ENCODE assay signal across 12 mouse cellular contexts in the genomic region with DNA sequence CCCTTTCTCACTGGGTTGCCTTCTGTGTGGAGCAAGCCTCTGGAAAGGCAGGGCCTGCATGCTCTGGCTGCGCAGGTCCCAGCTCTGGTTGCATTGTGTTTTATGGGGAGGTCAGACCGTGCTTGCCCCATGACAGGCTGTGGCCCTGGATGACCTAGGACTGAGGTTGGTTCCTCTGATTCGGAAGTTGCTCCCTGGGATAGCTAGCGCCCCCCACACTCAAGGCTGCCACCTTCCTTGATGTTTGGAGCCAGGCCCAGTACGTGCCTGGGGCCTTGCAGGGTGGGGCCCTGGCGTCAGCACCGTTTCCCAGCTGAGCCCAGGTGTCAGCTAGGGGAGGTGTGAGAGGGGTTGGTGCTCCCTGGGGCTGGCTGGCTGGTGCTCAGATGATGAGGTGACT. TPM values are rescaled to one million over a fixed set of nuclear protein-coding genes. Genes with fewer than 3 reads are reported as not detected.
DNase-seq lines count a peak whose midpoint lies in the region; ATAC-seq lines count a peak whose summit lies in the region.
"Had no signal": no experiment of that assay in that cellular context is flagged by ENCODE, and none has a peak within 500 bp of the region (broad histone marks: within the 10 kb centered on the region; RNA-seq: fewer than 3 reads in every experiment).

No protein-coding gene starts in this region.

- no peak for ATAC-seq in hindbrain, embryonic 14.5 days (ENCODE audit: low FRiP score)
- ATAC-seq in hindbrain, embryonic 12.5 days (ENCODE audit: low FRiP score), result no peak
- ATAC-seq in embryonic facial prominence, embryonic 15.5 days (ENCODE audit: insufficient number of reproducible peaks, low FRiP score, low TSS enrichment, low read depth), result no peak
- ATAC-seq in forebrain, embryonic 14.5 days, result no peak
- ATAC-seq in midbrain, embryonic 11.5 days (ENCODE audit: low FRiP score), result no peak
- ATAC-seq in activated CD4-positive, CD25-positive, alpha-beta regulatory T cell, adult 4 months, result no peak
- ATAC-seq in liver, embryonic 11.5 days (replicated peaks; ENCODE audit: low FRiP score), result no peak
- ATAC-seq in inflammation-experienced regulatory T-cells, adult 6 months, result no peak

- no peak for DNase-seq in hindbrain, embryonic 14.5 days (ENCODE audit: low spot score)
- DNase-seq in forebrain, embryonic 14.5 days (ENCODE audit: low spot score), result no peak
- no peak for DNase-seq in midbrain, embryonic 11.5 days (ENCODE audit: low spot score, missing footprints)
- DNase-seq in liver, embryonic 11.5 days (ENCODE audit: low spot score), result no peak
- DNase-seq: cerebellum, postnatal 10 days; gastrocnemius, postnatal 25 days had no signal

- 60% methylated on average over 7 of the region's 7 CpGs for whole genome bisulfite sequencing in hindbrain, embryonic 14.5 days
- WGBS in hindbrain, embryonic 12.5 days, result 52% methylated on average over 7 of the region's 7 CpGs
- 44% methylated on average over 7 of the region's 7 CpGs for whole genome bisulfite sequencing in embryonic facial prominence, embryonic 15.5 days
- WGBS in forebrain, embryonic 14.5 days, result 59% methylated on average over 7 of the region's 7 CpGs
- 76% methylated on average over 7 of the region's 7 CpGs for WGBS in midbrain, embryonic 11.5 days
- 60% methylated on average over 7 of the region's 7 CpGs for WGBS in liver, embryonic 11.5 days

- H3K27me3 ChIP-seq in hindbrain, embryonic 14.5 days (ENCODE audit: control insufficient read depth, insufficient read depth, low read length), result peaks cover 38% of the 10 kb centered on the region
- peaks cover 63% of the 10 kb centered on the region for H3K27me3 ChIP-seq in hindbrain, embryonic 12.5 days
- peaks cover 1% of the 10 kb centered on the region for H3K27me3 ChIP-seq in embryonic facial prominence, embryonic 15.5 days
- H3K27me3 ChIP-seq in forebrain, embryonic 14.5 days (replicated peaks; ENCODE audit: control insufficient read depth, insufficient read depth, low read length), result no peaks in the 10 kb centered on the region
- H3K27me3 ChIP-seq in midbrain, embryonic 11.5 days (ENCODE audit: control insufficient read depth, insufficient read depth, low read length), result peaks cover 19% of the 10 kb centered on the region
- H3K27me3 ChIP-seq in liver, embryonic 11.5 days (replicated peaks; ENCODE audit: control insufficient read depth, insufficient read depth, low read length), result peaks cover 34% of the 10 kb centered on the region

- H3K4me1 ChIP-seq in hindbrain, embryonic 14.5 days (replicated peaks; ENCODE audit: control insufficient read depth, insufficient read depth, low read length), result peaks cover 36% of the 10 kb centered on the region
- H3K4me1 ChIP-seq in hindbrain, embryonic 12.5 days, result peaks cover 77% of the 10 kb centered on the region
- H3K4me1 ChIP-seq in embryonic facial prominence, embryonic 15.5 days, result peaks cover 95% of the 10 kb centered on the region
- H3K4me1 ChIP-seq in forebrain, embryonic 14.5 days (ENCODE audit: control insufficient read depth, insufficient read depth, low read length), result peaks cover 57% of the 10 kb centered on the region
- H3K4me1 ChIP-seq in midbrain, embryonic 11.5 days (ENCODE audit: control insufficient read depth, insufficient read depth, low read length), result peaks cover 36% of the 10 kb centered on the region
- H3K4me1 ChIP-seq in liver, embryonic 11.5 days (replicated peaks; ENCODE audit: control insufficient read depth, insufficient read depth, low read length), result peaks cover 18% of the 10 kb centered on the region

- H3K4me2 ChIP-seq in hindbrain, embryonic 14.5 days (replicated peaks), result peak overlapping the region; percentile 25
- H3K4me2 ChIP-seq in hindbrain, embryonic 12.5 days (replicated peaks), result no peak overlapping the region
- H3K4me2 ChIP-seq in embryonic facial prominence, embryonic 15.5 days (replicated peaks), result peak overlapping the region; percentile 15; the same call in 1 of the 2 replicates
- H3K4me2 ChIP-seq in forebrain, embryonic 14.5 days (ENCODE audit: low read length), result peak overlapping the region; percentile 93
- peak overlapping the region; percentile 15; the same call in 1 of the 2 replicates for H3K4me2 ChIP-seq in midbrain, embryonic 11.5 days
- H3K4me2 ChIP-seq in liver, embryonic 11.5 days, result no peak overlapping the region
- H3K4me2 ChIP-seq: liver, embryonic 15.5 days had no signal

- no peaks in the 10 kb centered on the region for H3K9me3 ChIP-seq in hindbrain, embryonic 14.5 days (ENCODE audit: control insufficient read depth, low read length)
- no peaks in the 10 kb centered on the region for H3K9me3 ChIP-seq in hindbrain, embryonic 12.5 days (replicated peaks)
- no peaks in the 10 kb centered on the region for H3K9me3 ChIP-seq in embryonic facial prominence, embryonic 15.5 days (replicated peaks)
- no peaks in the 10 kb centered on the region for H3K9me3 ChIP-seq in forebrain, embryonic 14.5 days (replicated peaks; ENCODE audit: control insufficient read depth, low read length)
- no peaks in the 10 kb centered on the region for H3K9me3 ChIP-seq in midbrain, embryonic 11.5 days (ENCODE audit: control insufficient read depth, low read length)
- no peaks in the 10 kb centered on the region for H3K9me3 ChIP-seq in liver, embryonic 11.5 days (ENCODE audit: control insufficient read depth, low read length)
- H3K9me3 ChIP-seq: liver, embryonic 15.5 days had no signal

- no peaks in the 10 kb centered on the region for H3K36me3 ChIP-seq in hindbrain, embryonic 14.5 days (replicated peaks; ENCODE audit: control insufficient read depth, insufficient read depth)
- no peaks in the 10 kb centered on the region for H3K36me3 ChIP-seq in hindbrain, embryonic 12.5 days
- H3K36me3 ChIP-seq in embryonic facial prominence, embryonic 15.5 days, result no peaks in the 10 kb centered on the region
- peaks cover 24% of the 10 kb centered on the region for H3K36me3 ChIP-seq in forebrain, embryonic 14.5 days (ENCODE audit: control insufficient read depth, insufficient read depth, low read length)
- H3K36me3 ChIP-seq in midbrain, embryonic 11.5 days (ENCODE audit: control insufficient read depth, insufficient read depth, low read length), result no peaks in the 10 kb centered on the region
- no peaks in the 10 kb centered on the region for H3K36me3 ChIP-seq in liver, embryonic 11.5 days (ENCODE audit: control insufficient read depth, insufficient read depth, low read length)
- H3K36me3 ChIP-seq: liver, embryonic 15.5 days had no signal

- H3K4me3 ChIP-seq in hindbrain, embryonic 14.5 days (replicated peaks; ENCODE audit: low read length), result no peak overlapping the region
- H3K4me3 ChIP-seq in hindbrain, embryonic 12.5 days, result no peak overlapping the region
- no peak overlapping the region for H3K4me3 ChIP-seq in embryonic facial prominence, embryonic 15.5 days (replicated peaks)
- no peak overlapping the region for H3K4me3 ChIP-seq in forebrain, embryonic 14.5 days (ENCODE audit: low read depth, low read length)
- H3K4me3 ChIP-seq in midbrain, embryonic 11.5 days (ENCODE audit: low read depth, low read length), result no peak overlapping the region
- no peak overlapping the region for H3K4me3 ChIP-seq in liver, embryonic 11.5 days (ENCODE audit: low read depth, low read length)
- H3K4me3 ChIP-seq: liver, embryonic 15.5 days had no signal

- H3K27ac ChIP-seq in hindbrain, embryonic 14.5 days, result no peak overlapping the region
- H3K27ac ChIP-seq in hindbrain, embryonic 12.5 days, result no peak overlapping the region
- H3K27ac ChIP-seq in embryonic facial prominence, embryonic 15.5 days (replicated peaks), result peak overlapping the region; percentile 39; the same call in 1 of the 2 replicates
- H3K27ac ChIP-seq in forebrain, embryonic 14.5 days (ENCODE audit: low read depth, low read length), result no peak overlapping the region
- no peak overlapping the region for H3K27ac ChIP-seq in midbrain, embryonic 11.5 days (ENCODE audit: low read depth, low read length)
- H3K27ac ChIP-seq in liver, embryonic 11.5 days (ENCODE audit: low read depth, low read length), result no peak overlapping the region
- H3K27ac ChIP-seq: kidney, postnatal 0 days; liver, embryonic 15.5 days had no signal

- H3K9ac ChIP-seq in hindbrain, embryonic 14.5 days, result no peak overlapping the region
- no peak overlapping the region for H3K9ac ChIP-seq in hindbrain, embryonic 12.5 days
- H3K9ac ChIP-seq in embryonic facial prominence, embryonic 15.5 days, result no peak overlapping the region
- peak overlapping the region; percentile 40; the same call in 1 of the 2 replicates for H3K9ac ChIP-seq in forebrain, embryonic 14.5 days (ENCODE audit: low read length)
- H3K9ac ChIP-seq in midbrain, embryonic 11.5 days (ENCODE audit: low read length), result no peak overlapping the region
- H3K9ac ChIP-seq in liver, embryonic 11.5 days (ENCODE audit: low read depth, low read length), result no peak overlapping the region
- H3K9ac ChIP-seq: liver, embryonic 15.5 days had no signal

RNA-seq across cellular contexts. Expression of gene Kif26a, which starts 4.0 kb away (rescaled TPM):
- polyA plus RNA-seq in hindbrain, embryonic 14.5 days (2014; fragmentation: Nextera tagmentation; extraction: Ambion mirVana), result 3.1 and 3.4 TPM in 2 replicates
- 5.0 and 5.1 TPM in 2 replicates for polyA plus RNA-seq in hindbrain, embryonic 12.5 days (2016; fragmentation: Nextera tagmentation; extraction: Ambion mirVana)
- 7.9 and 9.5 TPM in 2 replicates for polyA plus RNA-seq in embryonic facial prominence, embryonic 15.5 days (2015; fragmentation: Nextera tagmentation; extraction: Ambion mirVana)
- polyA plus RNA-seq in forebrain, embryonic 14.5 days (2014; fragmentation: Nextera tagmentation; extraction: Ambion mirVana), result 11.5 and 12.3 TPM in 2 replicates
- polyA plus RNA-seq in midbrain, embryonic 11.5 days (2014; fragmentation: Nextera tagmentation; extraction: Ambion mirVana), result 2.6 and 3.5 TPM in 2 replicates
- polyA plus RNA-seq in activated CD4-positive, CD25-positive, alpha-beta regulatory T cell, adult 4 months (2017; shearing (Covaris generic)), result not detected
- 0.52 and 0.59 TPM in 2 replicates for polyA plus RNA-seq in liver, embryonic 11.5 days (2014; fragmentation: Nextera tagmentation; extraction: Ambion mirVana)
- not detected for polyA plus RNA-seq in inflammation-experienced regulatory T-cells, adult 6 months (2017; shearing (Covaris generic))

RNA-seq across cellular contexts. Expression of gene Aspg, which starts 43.5 kb away (rescaled TPM):
- 0.29 and 0.46 TPM in 2 replicates for polyA plus RNA-seq in hindbrain, embryonic 14.5 days (2014; fragmentation: Nextera tagmentation; extraction: Ambion mirVana)
- 0.66 and 1.2 TPM in 2 replicates for polyA plus RNA-seq in hindbrain, embryonic 12.5 days (2016; fragmentation: Nextera tagmentation; extraction: Ambion mirVana)
- polyA plus RNA-seq in embryonic facial prominence, embryonic 15.5 days (2015; fragmentation: Nextera tagmentation; extraction: Ambion mirVana), result 4.8 and 6.2 TPM in 2 replicates
- polyA plus RNA-seq in forebrain, embryonic 14.5 days (2014; fragmentation: Nextera tagmentation; extraction: Ambion mirVana), result 0.17 and 0.46 TPM in 2 replicates
- polyA plus RNA-seq in midbrain, embryonic 11.5 days (2014; fragmentation: Nextera tagmentation; extraction: Ambion mirVana), result 0.25 TPM in 1 of 2 replicates, not detected in the other
- polyA plus RNA-seq in activated CD4-positive, CD25-positive, alpha-beta regulatory T cell, adult 4 months (2017; shearing (Covaris generic)), result not detected
- polyA plus RNA-seq in liver, embryonic 11.5 days (2014; fragmentation: Nextera tagmentation; extraction: Ambion mirVana), result 0.38 and 0.73 TPM in 2 replicates
- not detected for polyA plus RNA-seq in inflammation-experienced regulatory T-cells, adult 6 months (2017; shearing (Covaris generic))

Comparison
In these comparisons a context has a peak if more than half of its experiments do, and no peak if none do; other contexts are left out.
1. H3K4me2 ChIP-seq: peak in hindbrain, embryonic 14.5 days (single experiment), embryonic facial prominence, embryonic 15.5 days (single experiment), forebrain, embryonic 14.5 days (single experiment) and midbrain, embryonic 11.5 days (single experiment); none in hindbrain, embryonic 12.5 days (single experiment) and liver, embryonic 11.5 days (single experiment).